Mouse (Mus musculus): ENCODE results near the gene Hpcal4.

Hpcal4 gene

GRCm38 (mm10) chr4:123201186-123202093 lies 18.4 kb downstream of the Hpcal4 start, which contains the start of gene Nt5c1a:
Nt5c1a (plus strand) TSS chr4:123201504.
- peak in 1 of 2 experiments; percentile 30 for DNase-seq (ENCODE audit: low spot score in 2 of 2)

GRCm38 (mm10) chr4:123202094-123202420 lies 19.0 kb downstream of the Hpcal4 start:
- DNase-seq (ENCODE audit: low spot score in 2 of 2) = no peak

- no peak for DNase-seq (ENCODE audit: low spot score in 2 of 2)
Measured at GRCm38 (mm10) chr4:123207337-123207736, 24.3 kb downstream of the Hpcal4 start.

GRCm38 (mm10) chr4:123210996-123211395 lies 28.0 kb downstream of the Hpcal4 start:
- no peak for DNase-seq (ENCODE audit: low spot score in 2 of 2)

- no peak for DNase-seq (ENCODE audit: low spot score in 2 of 2)
Measured at GRCm38 (mm10) chr4:123211453-123211852, 28.4 kb downstream of the Hpcal4 start.

- DNase-seq (ENCODE audit: low spot score in 2 of 2) = no peak
Measured at GRCm38 (mm10) chr4:123212330-123212729, 29.3 kb downstream of the Hpcal4 start.

GRCm38 (mm10) chr4:123213975-123214374 lies 30.9 kb downstream of the Hpcal4 start:
- no peak for DNase-seq (ENCODE audit: low spot score in 2 of 2)

GRCm38 (mm10) chr4:123215367-123215766 lies 32.3 kb downstream of the Hpcal4 start:
- no peak for DNase-seq (ENCODE audit: low spot score in 2 of 2)

GRCm38 (mm10) chr4:123216782-123217181 lies 33.8 kb downstream of the Hpcal4 start:
- DNase-seq (ENCODE audit: low spot score in 2 of 2) = no peak

- peak; percentile 64 to 77 for DNase-seq (ENCODE audit: low spot score in 2 of 2)
Measured at GRCm38 (mm10) chr4:123219720-123220357, 36.8 kb downstream of the Hpcal4 start.

GRCm38 (mm10) chr4:123220637-123221036 lies 37.6 kb downstream of the Hpcal4 start:
- DNase-seq (ENCODE audit: low spot score in 2 of 2) = no peak

GRCm38 (mm10) chr4:123223309-123223708 lies 40.3 kb downstream of the Hpcal4 start:
- no peak for DNase-seq (ENCODE audit: low spot score in 2 of 2)

GRCm38 (mm10) chr4:123225718-123226403 lies 42.8 kb downstream of the Hpcal4 start:
- DNase-seq (ENCODE audit: low spot score in 2 of 2) = no peak

GRCm38 (mm10) chr4:123227707-123228106 lies 44.7 kb downstream of the Hpcal4 start:
- no peak for DNase-seq (ENCODE audit: low spot score in 2 of 2)

GRCm38 (mm10) chr4:123228270-123228669 lies 45.2 kb downstream of the Hpcal4 start:
- no peak for DNase-seq (ENCODE audit: low spot score in 2 of 2)

- DNase-seq (ENCODE audit: low spot score in 2 of 2) = no peak
Measured at GRCm38 (mm10) chr4:123229166-123229565, 46.1 kb downstream of the Hpcal4 start.

GRCm38 (mm10) chr4:123232841-123233240 lies 49.8 kb downstream of the Hpcal4 start:
- DNase-seq (ENCODE audit: low spot score in 2 of 2) = no peak

GRCm38 (mm10) chr4:123233492-123234084 lies 50.6 kb downstream of the Hpcal4 start, which contains the start of gene Heyl:
Heyl (plus strand) TSS chr4:123233556.
- DNase-seq (ENCODE audit: low spot score in 2 of 2) = no peak

GRCm38 (mm10) chr4:123235835-123236430 lies 52.9 kb downstream of the Hpcal4 start:
- DNase-seq (ENCODE audit: low spot score in 2 of 2) = no peak

- no peak for DNase-seq (ENCODE audit: low spot score in 2 of 2)
Measured at GRCm38 (mm10) chr4:123236431-123237031, 53.5 kb downstream of the Hpcal4 start.

All from frontal cortex, postnatal 25 days (tissue).